Mouse (Mus musculus): ENCODE results near the gene Orc5. TPM values are rescaled to one million over a fixed set of nuclear protein-coding genes. Genes with fewer than 3 reads are reported as not detected.

Orc5 gene
- polyA plus RNA-seq, 1 experiment from 2014 or later, result 40.1 TPM

DNA sequence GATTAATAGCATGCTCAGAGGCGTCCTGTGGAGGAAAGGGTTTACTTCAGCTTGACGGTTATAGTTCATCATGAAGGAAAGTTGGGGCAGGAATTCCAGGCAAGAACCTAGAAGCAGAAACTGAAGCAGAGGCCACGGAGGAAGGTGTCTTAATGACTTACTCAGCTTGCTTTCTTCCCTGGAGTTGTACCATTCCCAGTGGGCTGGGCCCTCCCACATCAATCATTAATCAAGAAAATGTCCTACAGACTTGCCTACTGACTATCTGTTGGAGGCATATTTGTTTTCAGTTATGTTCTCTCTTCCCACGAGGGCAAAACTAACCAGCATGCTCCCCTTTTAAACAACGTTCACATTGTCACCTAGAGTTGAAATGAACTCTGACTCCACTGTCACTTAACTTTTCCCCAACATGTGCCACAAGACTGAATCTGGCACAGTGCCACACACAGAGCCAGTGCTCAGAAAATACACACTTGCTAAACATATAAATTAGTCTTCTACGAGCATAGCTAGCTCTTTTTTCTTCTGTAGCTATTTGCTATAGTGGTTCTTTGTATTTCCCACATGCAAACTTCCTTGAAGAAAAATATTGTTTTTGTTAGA is 1.6 kb downstream of the Orc5 start:
- WGBS, result 46% methylated on average over 6 of the region's 6 CpGs
- peaks cover 3% of the 10 kb centered on the region; the same call in 1 of the 2 replicates for H3K4me1 ChIP-seq (ENCODE audit: control insufficient read depth, insufficient read depth, low read length)
- no peak overlapping the region for H3K4me3 ChIP-seq (ENCODE audit: low read depth, low read length)
- H3K27ac ChIP-seq (ENCODE audit: low read length), result no peak overlapping the region
- no peaks in the 10 kb centered on the region for H3K27me3 ChIP-seq (ENCODE audit: control insufficient read depth, insufficient read depth, low read length)
- no peaks in the 10 kb centered on the region for H3K9me3 ChIP-seq (ENCODE audit: control insufficient read depth, low read depth, low read length)
- ATAC-seq (ENCODE audit: insufficient number of reproducible peaks, insufficient read depth, low FRiP score, low read depth), result no peak
- H3K9ac ChIP-seq (replicated peaks; ENCODE audit: low read depth, low read length), result no peak overlapping the region
- peak overlapping the region; percentile 54; the same call in 1 of the 2 replicates for H3K4me2 ChIP-seq (replicated peaks; ENCODE audit: low read depth, low read length)
- H3K36me3 ChIP-seq (ENCODE audit: control insufficient read depth, insufficient read depth, low read length), result peaks cover 25% of the 10 kb centered on the region

DNA sequence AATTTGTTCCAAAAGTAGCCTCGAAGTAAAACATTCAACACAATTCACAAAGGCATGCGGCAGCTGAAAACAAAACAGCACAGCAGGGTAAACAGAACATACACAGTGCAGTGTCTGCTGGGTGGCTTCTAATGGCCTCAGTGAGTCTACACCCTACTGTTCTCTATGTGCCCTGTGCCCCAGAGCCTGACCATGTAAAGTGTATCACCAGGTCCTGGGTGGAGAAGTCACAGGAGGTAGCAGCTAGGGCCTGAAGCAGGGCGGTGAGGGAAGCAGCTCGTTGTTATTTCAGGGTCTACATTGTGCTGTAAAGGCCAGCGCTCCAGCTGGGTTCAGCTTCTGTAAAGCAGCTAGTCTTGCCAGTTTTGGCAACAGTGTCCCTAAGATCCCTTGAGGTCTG is 3.7 kb downstream of the Orc5 start:
- 93% methylated on average over 5 of the region's 5 CpGs for WGBS
- ATAC-seq (ENCODE audit: insufficient number of reproducible peaks, insufficient read depth, low FRiP score, low read depth), result no peak
- Histone ChIP-seq H3K36me3 (ENCODE audit: control insufficient read depth, insufficient read depth, low read length) (peaks cover 25% of the 10 kb centered on the region), H3K9me3 (ENCODE audit: control insufficient read depth, low read depth, low read length) (no peaks in the 10 kb centered on the region), H3K27ac (ENCODE audit: low read length) (no peak overlapping the region), H3K27me3 (ENCODE audit: control insufficient read depth, insufficient read depth, low read length) (no peaks in the 10 kb centered on the region), H3K4me1 (ENCODE audit: control insufficient read depth, insufficient read depth, low read length) (peaks cover 3% of the 10 kb centered on the region; the same call in 1 of the 2 replicates), H3K4me3 (ENCODE audit: low read depth, low read length) (no peak overlapping the region), H3K9ac (replicated peaks; ENCODE audit: low read depth, low read length) (no peak overlapping the region), H3K4me2 (replicated peaks; ENCODE audit: low read depth, low read length) (no peak overlapping the region)

DNA sequence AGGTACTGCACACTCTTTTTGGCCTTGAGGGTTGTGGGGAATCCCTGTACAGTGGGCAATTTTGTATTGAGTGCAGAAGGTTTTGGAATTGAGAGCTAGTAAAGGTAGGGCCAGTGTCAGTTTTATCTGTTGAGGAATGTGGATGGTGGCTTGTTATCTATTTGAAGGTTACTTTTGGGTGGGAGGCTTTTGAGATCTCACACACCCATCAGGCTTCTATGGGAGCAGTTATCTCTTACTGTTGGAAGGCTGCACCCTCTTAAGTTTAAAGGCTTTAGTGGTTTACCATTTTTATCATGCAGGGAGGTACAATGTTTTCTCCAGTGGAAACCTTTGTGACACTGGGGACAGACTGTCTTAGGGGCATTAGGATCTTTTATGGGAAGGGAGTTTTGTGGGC is 4.9 kb downstream of the Orc5 start:
- Histone ChIP-seq H3K4me3 (ENCODE audit: low read depth, low read length) (no peak overlapping the region), H3K9ac (replicated peaks; ENCODE audit: low read depth, low read length) (no peak overlapping the region), H3K4me1 (ENCODE audit: control insufficient read depth, insufficient read depth, low read length) (peaks cover 3% of the 10 kb centered on the region; the same call in 1 of the 2 replicates), H3K9me3 (ENCODE audit: control insufficient read depth, low read depth, low read length) (no peaks in the 10 kb centered on the region), H3K27ac (ENCODE audit: low read length) (no peak overlapping the region), H3K4me2 (replicated peaks; ENCODE audit: low read depth, low read length) (no peak overlapping the region), H3K36me3 (ENCODE audit: control insufficient read depth, insufficient read depth, low read length) (peaks cover 25% of the 10 kb centered on the region), H3K27me3 (ENCODE audit: control insufficient read depth, insufficient read depth, low read length) (no peaks in the 10 kb centered on the region)
- no peak for ATAC-seq (ENCODE audit: insufficient number of reproducible peaks, insufficient read depth, low FRiP score, low read depth)

DNA sequence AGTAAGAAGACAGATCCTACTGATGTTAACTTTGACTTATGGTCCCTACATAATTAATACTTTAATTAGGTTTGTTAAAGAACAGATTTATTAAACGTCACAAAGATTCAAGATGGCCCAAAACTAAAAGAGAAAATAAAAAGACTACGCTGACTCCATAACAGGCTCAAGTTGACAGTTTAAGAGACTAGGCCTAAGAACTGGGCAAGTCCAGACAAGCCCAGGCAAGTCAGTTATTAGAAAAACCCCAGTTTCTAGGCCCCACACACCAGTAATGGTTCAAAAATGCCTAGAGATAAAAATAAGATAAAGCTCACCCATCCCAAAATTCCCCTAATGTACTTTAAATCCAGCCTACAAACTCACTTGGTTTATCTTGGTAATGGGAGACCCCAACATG is 7.6 kb downstream of the Orc5 start:
- Histone ChIP-seq H3K9ac (replicated peaks; ENCODE audit: low read depth, low read length) (no peak overlapping the region), H3K4me2 (replicated peaks; ENCODE audit: low read depth, low read length) (no peak overlapping the region), H3K27me3 (ENCODE audit: control insufficient read depth, insufficient read depth, low read length) (no peaks in the 10 kb centered on the region), H3K4me1 (ENCODE audit: control insufficient read depth, insufficient read depth, low read length) (no peaks in the 10 kb centered on the region), H3K36me3 (ENCODE audit: control insufficient read depth, insufficient read depth, low read length) (peaks cover 34% of the 10 kb centered on the region), H3K4me3 (ENCODE audit: low read depth, low read length) (no peak overlapping the region), H3K9me3 (ENCODE audit: control insufficient read depth, low read depth, low read length) (no peaks in the 10 kb centered on the region), H3K27ac (ENCODE audit: low read length) (no peak overlapping the region)
- 86% methylated on average over 2 of the region's 2 CpGs for WGBS
- no peak for ATAC-seq (ENCODE audit: insufficient number of reproducible peaks, insufficient read depth, low FRiP score, low read depth)

DNA sequence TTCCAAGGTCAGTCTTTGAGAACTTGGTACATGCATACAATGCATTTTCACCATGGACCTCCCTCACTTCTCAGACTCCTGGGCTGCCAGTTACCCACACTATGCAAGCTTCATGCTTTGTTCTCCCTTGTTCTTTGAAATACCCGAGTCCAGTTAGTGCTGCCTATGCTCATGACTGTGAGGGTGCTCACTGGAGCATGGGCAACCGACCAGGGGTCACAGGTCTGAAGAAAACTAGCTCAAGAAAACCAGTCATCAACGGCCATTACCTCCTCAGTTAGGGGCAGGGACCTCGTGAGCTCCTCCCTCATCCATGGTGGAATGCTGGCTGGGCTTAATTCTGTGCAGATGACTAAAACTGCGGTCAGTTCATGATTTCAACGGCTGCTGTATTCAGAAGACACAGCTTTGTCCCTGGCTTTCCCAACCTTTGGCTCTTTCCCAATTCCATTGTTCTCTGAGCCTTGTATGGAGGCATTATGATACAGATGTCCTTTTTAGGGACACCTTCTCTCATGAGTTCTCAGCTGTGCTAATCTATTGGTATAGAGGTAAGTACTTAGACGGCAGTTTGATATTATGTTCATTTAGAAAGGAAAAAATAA is 11.1 kb downstream of the Orc5 start:
- no peak for ATAC-seq (ENCODE audit: insufficient number of reproducible peaks, insufficient read depth, low FRiP score, low read depth)
- Histone ChIP-seq H3K4me2 (replicated peaks; ENCODE audit: low read depth, low read length) (no peak overlapping the region), H3K27ac (ENCODE audit: low read length) (no peak overlapping the region), H3K9me3 (ENCODE audit: control insufficient read depth, low read depth, low read length) (no peaks in the 10 kb centered on the region), H3K36me3 (ENCODE audit: control insufficient read depth, insufficient read depth, low read length) (peaks cover 15% of the 10 kb centered on the region), H3K9ac (replicated peaks; ENCODE audit: low read depth, low read length) (no peak overlapping the region), H3K4me1 (ENCODE audit: control insufficient read depth, insufficient read depth, low read length) (no peaks in the 10 kb centered on the region), H3K4me3 (ENCODE audit: low read depth, low read length) (no peak overlapping the region), H3K27me3 (ENCODE audit: control insufficient read depth, insufficient read depth, low read length) (no peaks in the 10 kb centered on the region)
- 96% methylated on average over 7 of the region's 7 CpGs for WGBS

DNA sequence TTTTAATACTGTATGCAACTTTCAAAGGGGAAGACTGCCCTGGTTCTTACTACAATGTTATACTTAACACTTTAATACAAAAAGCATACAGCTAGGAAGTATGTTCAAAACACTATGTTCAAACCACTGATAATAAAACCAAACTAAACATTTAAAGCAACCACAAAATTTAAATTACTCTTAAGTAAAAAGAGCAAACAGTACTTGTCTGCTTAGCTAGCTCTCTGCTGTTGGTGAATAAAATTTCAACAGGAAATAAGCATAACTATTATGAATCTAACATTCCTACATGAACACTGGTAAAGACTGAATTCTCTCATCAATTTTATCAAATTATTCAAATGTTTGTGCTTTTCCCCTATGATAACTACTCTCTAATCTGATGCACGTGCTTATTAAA is 13.5 kb downstream of the Orc5 start:
- Histone ChIP-seq H3K9me3 (ENCODE audit: control insufficient read depth, low read depth, low read length) (no peaks in the 10 kb centered on the region), H3K4me2 (replicated peaks; ENCODE audit: low read depth, low read length) (no peak overlapping the region), H3K4me1 (ENCODE audit: control insufficient read depth, insufficient read depth, low read length) (no peaks in the 10 kb centered on the region), H3K27me3 (ENCODE audit: control insufficient read depth, insufficient read depth, low read length) (no peaks in the 10 kb centered on the region), H3K27ac (ENCODE audit: low read length) (no peak overlapping the region), H3K4me3 (ENCODE audit: low read depth, low read length) (no peak overlapping the region), H3K36me3 (ENCODE audit: control insufficient read depth, insufficient read depth, low read length) (peaks cover 14% of the 10 kb centered on the region), H3K9ac (replicated peaks; ENCODE audit: low read depth, low read length) (no peak overlapping the region)
- 84% methylated on average over 1 of the region's 1 CpGs for WGBS
- ATAC-seq (ENCODE audit: insufficient number of reproducible peaks, insufficient read depth, low FRiP score, low read depth), result no peak

DNA sequence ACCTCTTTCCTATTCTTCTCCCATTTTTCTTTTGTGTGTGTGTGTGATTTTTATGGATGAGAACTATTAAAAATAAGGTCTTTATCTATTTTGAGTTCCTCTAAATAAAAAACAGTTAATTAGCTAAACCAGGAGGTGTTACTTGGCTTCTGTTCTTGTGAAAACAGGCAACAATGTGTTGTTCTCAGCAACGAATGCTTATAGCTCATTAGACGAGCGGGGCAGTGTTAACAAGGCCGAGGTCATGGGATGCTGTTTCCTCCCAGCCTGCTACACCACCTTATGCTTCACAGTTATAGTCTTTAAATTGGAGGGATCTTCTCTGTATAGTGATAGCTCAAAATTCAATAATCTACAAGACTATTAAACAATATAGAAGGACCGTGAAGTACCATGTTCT is 17.7 kb downstream of the Orc5 start:
- no peak overlapping the region for H3K9ac ChIP-seq (replicated peaks; ENCODE audit: low read depth, low read length)
- 93% methylated on average over 5 of the region's 5 CpGs for WGBS
- no peak for ATAC-seq (ENCODE audit: insufficient number of reproducible peaks, insufficient read depth, low FRiP score, low read depth)
- no peak overlapping the region for H3K4me3 ChIP-seq (ENCODE audit: low read depth, low read length)
- peaks cover 24% of the 10 kb centered on the region; the same call in 1 of the 2 replicates for H3K36me3 ChIP-seq (ENCODE audit: control insufficient read depth, insufficient read depth, low read length)
- H3K4me1 ChIP-seq (ENCODE audit: control insufficient read depth, insufficient read depth, low read length), result no peaks in the 10 kb centered on the region
- H3K9me3 ChIP-seq (ENCODE audit: control insufficient read depth, low read depth, low read length), result no peaks in the 10 kb centered on the region
- H3K27ac ChIP-seq (ENCODE audit: low read length), result no peak overlapping the region
- no peaks in the 10 kb centered on the region for H3K27me3 ChIP-seq (ENCODE audit: control insufficient read depth, insufficient read depth, low read length)
- H3K4me2 ChIP-seq (replicated peaks; ENCODE audit: low read depth, low read length), result no peak overlapping the region

DNA sequence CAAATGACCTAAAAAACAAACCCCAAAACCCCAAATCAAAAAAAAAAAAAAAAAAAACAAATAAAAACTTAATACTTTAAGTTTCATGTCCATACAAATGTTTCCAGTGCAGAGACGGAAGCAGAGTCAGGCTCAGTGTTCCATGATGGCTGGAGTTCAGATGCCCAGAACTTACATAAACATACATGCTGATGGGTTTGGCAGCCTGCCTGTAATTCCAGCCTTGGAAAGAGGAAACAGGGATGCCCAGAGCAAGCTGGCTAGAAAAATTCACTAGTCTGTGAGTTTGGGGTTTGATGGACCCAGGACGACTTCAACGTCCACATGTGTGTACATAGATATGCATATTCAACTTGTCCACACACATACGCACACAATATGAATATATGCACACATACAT is 27.6 kb downstream of the Orc5 start:
- WGBS, result 84% methylated on average over 4 of the region's 4 CpGs
- H3K27ac ChIP-seq (ENCODE audit: low read length), result no peak overlapping the region
- no peak overlapping the region for H3K9ac ChIP-seq (replicated peaks; ENCODE audit: low read depth, low read length)
- H3K36me3 ChIP-seq (ENCODE audit: control insufficient read depth, insufficient read depth, low read length), result peaks cover 5% of the 10 kb centered on the region; the same call in 1 of the 2 replicates
- H3K4me2 ChIP-seq (replicated peaks; ENCODE audit: low read depth, low read length), result no peak overlapping the region
- H3K4me3 ChIP-seq (ENCODE audit: low read depth, low read length), result no peak overlapping the region
- no peaks in the 10 kb centered on the region for H3K4me1 ChIP-seq (ENCODE audit: control insufficient read depth, insufficient read depth, low read length)
- H3K27me3 ChIP-seq (ENCODE audit: control insufficient read depth, insufficient read depth, low read length), result no peaks in the 10 kb centered on the region
- no peak for ATAC-seq (ENCODE audit: insufficient number of reproducible peaks, insufficient read depth, low FRiP score, low read depth)
- H3K9me3 ChIP-seq (ENCODE audit: control insufficient read depth, low read depth, low read length), result no peaks in the 10 kb centered on the region

DNA sequence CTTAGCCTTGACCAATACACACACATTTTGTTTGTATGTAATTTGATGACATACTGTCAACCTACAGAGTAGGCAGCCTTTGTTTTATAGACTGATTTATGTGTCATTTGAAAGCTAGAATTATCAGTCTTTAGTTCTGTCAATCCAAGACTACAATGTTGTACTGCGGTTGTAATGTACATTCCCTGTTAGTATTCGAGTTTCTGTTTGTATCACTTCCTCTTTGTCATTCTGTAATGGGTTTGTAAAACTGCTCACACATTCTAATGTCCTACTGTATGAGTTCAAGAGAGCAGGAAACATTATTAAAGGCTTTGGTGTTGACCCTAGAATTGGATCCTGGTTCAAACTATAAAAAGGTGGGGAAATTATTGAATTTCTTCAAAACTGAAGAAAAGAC is 30.5 kb downstream of the Orc5 start:
- no peak overlapping the region for H3K27ac ChIP-seq (ENCODE audit: low read length)
- WGBS, result 93% methylated on average over 2 of the region's 2 CpGs
- H3K4me3 ChIP-seq (ENCODE audit: low read depth, low read length), result no peak overlapping the region

More for the DNA sequence above, 30.5 kb downstream of the Orc5 start:
- Histone ChIP-seq H3K4me2 (replicated peaks; ENCODE audit: low read depth, low read length) (no peak overlapping the region), H3K36me3 (ENCODE audit: control insufficient read depth, insufficient read depth, low read length) (peaks cover 6% of the 10 kb centered on the region; the same call in 1 of the 2 replicates), H3K4me1 (ENCODE audit: control insufficient read depth, insufficient read depth, low read length) (no peaks in the 10 kb centered on the region), H3K9me3 (ENCODE audit: control insufficient read depth, low read depth, low read length) (no peaks in the 10 kb centered on the region), H3K9ac (replicated peaks; ENCODE audit: low read depth, low read length) (no peak overlapping the region), H3K27me3 (ENCODE audit: control insufficient read depth, insufficient read depth, low read length) (no peaks in the 10 kb centered on the region)
- no peak for ATAC-seq (ENCODE audit: insufficient number of reproducible peaks, insufficient read depth, low FRiP score, low read depth)

Data from stomach, embryonic 14.5 days (tissue).